Mouse (Mus musculus) cerebellum, adult 2 months (tissue): ENCODE measurements around the gene Tcp10b. TPM values are rescaled to one million over a fixed set of nuclear protein-coding genes. Genes with fewer than 3 reads are reported as not detected.
"Not testable (repeated sequence)": the region's sequence is repeated elsewhere in the genome, so short reads cannot be mapped to it uniquely, and the experiment has no call there.

ENCODE experiments used
- DNase-seq, 2 experiments: peaks; one replicate each; pipeline ENCODE4 v3.0.0; 2021
- H3K27ac ChIP-seq: fragments of 200-500 bp; 2 replicates; pipeline ENCODE4 v1.5.1; 2012; ENCODE audit warnings: low read length, control low read depth, inconsistent platforms; ENCODE audit not compliant: insufficient read depth
- H3K27me3 ChIP-seq: fragments of 200-500 bp; 2 replicates; pipeline ENCODE4 v1.6.1; 2012; ENCODE audit warnings: inconsistent platforms, mild to moderate bottlenecking, low read length, moderate library complexity; ENCODE audit not compliant: control insufficient read depth, insufficient read depth
- H3K4me1 ChIP-seq: fragments of 200-500 bp; 2 replicates; pipeline ENCODE4 v1.6.1; 2011; ENCODE audit warnings: low read length; ENCODE audit not compliant: control insufficient read depth, insufficient read depth
- H3K4me3 ChIP-seq: fragments of 200-500 bp; replicated peaks from 2 replicates; pipeline ENCODE3; 2011; ENCODE audit warnings: mild to moderate bottlenecking, low read depth, low read length, control low read depth; ENCODE audit not compliant: insufficient read depth
- CTCF ChIP-seq: fragments of 200-500 bp; IDR thresholded peaks from 2 replicates; pipeline ENCODE4 v1.5.1; 2011; ENCODE audit warnings: low read depth, mild to moderate bottlenecking, control low read depth, low read length, moderate library complexity, borderline replicate concordance; ENCODE audit not compliant: insufficient read depth
- POLR2A ChIP-seq: fragments of 200-500 bp; IDR thresholded peaks from 2 replicates; pipeline ENCODE4 v1.6.1; 2011; ENCODE audit warnings: low read length, control low read depth, borderline replicate concordance; ENCODE audit not compliant: insufficient read depth
- WGBS: fragments of 180-500 bp; shearing (Covaris S2); methylation state at CpG from one replicate; pipeline ENCODE4 v1.1.7; 2018; 5-methylcytosine and 5-hydroxymethylcytosine counted together
- polyA plus RNA-seq: library from polyadenylated mRNA; depleted of rRNA; stranded (reverse); fragments of >200 nt; gene quantifications from 2 replicates; pipeline ENCODE4 v1.2.3, GENCODE M21; 2012; rRNA removed

Gene Tcp10b
- polyA plus RNA-seq: 0.62 and 0.67 TPM in 2 replicates

DNA sequence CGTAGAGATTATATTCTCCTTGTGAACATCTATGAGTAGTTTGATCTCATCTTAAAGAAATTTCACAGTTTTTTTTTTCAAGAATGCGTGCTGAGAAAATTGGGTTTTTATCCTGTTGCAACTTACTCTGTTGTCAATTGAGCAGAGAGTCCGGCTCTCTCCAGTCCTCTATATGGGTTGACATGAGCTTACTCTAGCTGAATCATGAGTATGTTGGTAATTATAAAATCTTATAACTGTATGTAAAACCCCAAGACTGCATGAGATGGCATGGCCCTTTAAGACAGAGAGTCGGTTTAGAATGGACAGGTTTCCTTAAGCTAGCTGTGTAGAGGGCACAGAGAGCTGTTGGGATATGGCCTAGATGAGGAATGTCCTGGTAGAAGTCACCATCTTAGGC is at the start of gene Tcp10b:
Tcp10b (plus strand) TSS at position 301 of the 400 bp plus-strand sequence.
- H3K4me1 ChIP-seq, DNase-seq, H3K27me3 ChIP-seq, H3K4me3 ChIP-seq, H3K27ac ChIP-seq: not testable (repeated sequence)
- WGBS: 90% methylated on average over 4 of the region's 4 CpGs

- H3K27me3 ChIP-seq: no peaks in the 10 kb centered on the region
- no peak for DNase-seq
Measured at GRCm38 (mm10) chr17:13013316-13013715, 47.6 kb upstream of the Tcp10b start.

GRCm38 (mm10) chr17:13036627-13037192 is 24.2 kb upstream of the Tcp10b start:
- WGBS: 76% methylated on average over 4 of the region's 12 CpGs
- H3K4me3 ChIP-seq, DNase-seq: not testable (repeated sequence)

More at GRCm38 (mm10) chr17:13013316-13013715, 47.6 kb upstream of the Tcp10b start:
- no peak overlapping the region for H3K27ac ChIP-seq
- 46% methylated on average over 3 of the region's 3 CpGs for WGBS
- no peaks in the 10 kb centered on the region for H3K4me1 ChIP-seq
- no peak for TF ChIP-seq POLR2A
- no peak for TF ChIP-seq CTCF
- no peak overlapping the region for H3K4me3 ChIP-seq

GRCm38 (mm10) chr17:13043846-13044673 is 16.8 kb upstream of the Tcp10b start:
- H3K4me1 ChIP-seq, H3K4me3 ChIP-seq, H3K27ac ChIP-seq, H3K27me3 ChIP-seq: not testable (repeated sequence)
- 11% methylated on average over 4 of the region's 4 CpGs for WGBS
- peak; percentile 37; the same call in 1 of the 2 replicates for TF ChIP-seq CTCF
- DNase-seq: peak; percentile 29 to 41

More at GRCm38 (mm10) chr17:13036627-13037192, 24.2 kb upstream of the Tcp10b start:
- not testable (repeated sequence) for H3K27me3 ChIP-seq, H3K4me1 ChIP-seq, H3K27ac ChIP-seq

DNA sequence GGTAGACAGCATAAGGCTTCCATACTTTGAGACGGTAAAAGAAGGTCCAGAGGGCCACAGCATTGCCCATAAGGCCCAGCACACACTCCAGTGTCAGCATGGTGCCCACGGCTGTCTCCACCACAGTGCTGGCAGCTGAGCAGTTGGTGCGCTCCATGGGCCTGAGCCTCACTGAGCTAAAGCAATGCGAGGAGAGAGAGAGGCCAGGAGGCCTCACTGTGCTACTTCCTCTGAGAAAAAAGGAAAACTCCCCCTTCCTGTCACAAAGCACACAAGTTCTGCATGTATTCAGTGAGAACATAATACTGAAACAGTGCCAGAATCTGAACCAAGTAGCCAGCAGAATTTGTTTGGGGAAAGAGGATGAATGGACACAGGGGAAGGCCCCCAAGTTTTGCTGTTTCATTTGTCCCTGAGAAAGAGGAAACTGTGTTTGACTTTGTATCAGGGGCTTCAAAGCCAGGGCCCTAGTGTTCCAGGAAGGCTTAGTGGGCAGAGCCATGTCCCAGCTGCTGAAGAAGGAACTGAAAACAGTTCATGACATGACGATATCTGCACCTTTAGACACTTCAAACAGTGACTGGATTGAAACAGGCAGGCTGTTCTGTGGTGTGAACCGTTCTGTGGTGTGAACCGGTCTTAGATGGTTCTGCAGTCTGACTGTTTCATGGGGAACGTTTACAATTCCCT is 8.6 kb upstream of the Tcp10b start, which contains the start of gene Gpr31b:
Gpr31b (minus strand) TSS at position 173 of the 690 bp plus-strand sequence.
- H3K4me1 ChIP-seq, DNase-seq, H3K27ac ChIP-seq: not testable (repeated sequence)

GRCm38 (mm10) chr17:13062882-13063281 is 2.0 kb downstream of the Tcp10b start:
- H3K27ac ChIP-seq, H3K4me3 ChIP-seq, H3K27me3 ChIP-seq, DNase-seq, H3K4me1 ChIP-seq: not testable (repeated sequence)
- WGBS: 86% methylated on average over 6 of the region's 7 CpGs

More for the DNA sequence above, 8.6 kb upstream of the Tcp10b start, which contains the start of gene Gpr31b:
- WGBS: 28% methylated on average over 3 of the region's 8 CpGs
- H3K4me3 ChIP-seq, H3K27me3 ChIP-seq: not testable (repeated sequence)

GRCm38 (mm10) chr17:13067864-13068385 is 7.0 kb downstream of the Tcp10b start:
- 92% methylated on average over 1 of the region's 4 CpGs for WGBS
- DNase-seq: not testable (repeated sequence)

DNA sequence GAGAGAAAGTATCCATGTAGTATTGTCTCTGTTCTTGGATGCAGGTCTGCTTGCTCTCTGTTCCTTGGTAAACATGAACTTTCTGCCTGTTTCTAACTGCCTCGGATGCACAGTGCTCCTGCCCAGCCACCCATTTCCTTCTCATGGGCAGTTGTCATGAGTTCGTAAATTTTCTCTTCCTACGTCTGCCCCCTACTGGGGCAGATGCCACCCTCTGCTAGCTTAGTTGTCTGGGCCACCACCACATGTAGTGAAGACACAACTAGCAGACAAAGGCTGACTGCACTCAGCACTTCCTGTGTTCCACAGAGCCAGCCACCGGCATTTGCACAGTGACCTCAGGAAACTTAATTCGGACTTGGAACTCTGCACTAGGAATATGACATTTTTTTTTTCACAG is 8.3 kb downstream of the Tcp10b start:
- not testable (repeated sequence) for H3K4me1 ChIP-seq, H3K4me3 ChIP-seq, H3K27ac ChIP-seq, H3K27me3 ChIP-seq, DNase-seq
- WGBS: 62% methylated on average over 4 of the region's 5 CpGs

More at GRCm38 (mm10) chr17:13067864-13068385, 7.0 kb downstream of the Tcp10b start:
- H3K27ac ChIP-seq, H3K27me3 ChIP-seq, H3K4me1 ChIP-seq, H3K4me3 ChIP-seq: not testable (repeated sequence)

- not testable (repeated sequence) for H3K27ac ChIP-seq, DNase-seq, H3K4me3 ChIP-seq, H3K4me1 ChIP-seq, H3K27me3 ChIP-seq
- WGBS: 67% methylated on average over 1 of the region's 1 CpGs
Measured at GRCm38 (mm10) chr17:13091510-13091909, 30.6 kb downstream of the Tcp10b start.

- not testable (repeated sequence) for H3K27ac ChIP-seq, H3K27me3 ChIP-seq, H3K4me1 ChIP-seq, H3K4me3 ChIP-seq, DNase-seq
- WGBS: 36% methylated on average over 8 of the region's 8 CpGs
Measured at GRCm38 (mm10) chr17:13092100-13092764, 31.3 kb downstream of the Tcp10b start.

- H3K27ac ChIP-seq, H3K4me1 ChIP-seq, DNase-seq, H3K4me3 ChIP-seq, H3K27me3 ChIP-seq: not testable (repeated sequence)
- 95% methylated on average over 3 of the region's 4 CpGs for WGBS
Measured at GRCm38 (mm10) chr17:13092960-13093359, 32.1 kb downstream of the Tcp10b start.
